In the genomic region with DNA sequence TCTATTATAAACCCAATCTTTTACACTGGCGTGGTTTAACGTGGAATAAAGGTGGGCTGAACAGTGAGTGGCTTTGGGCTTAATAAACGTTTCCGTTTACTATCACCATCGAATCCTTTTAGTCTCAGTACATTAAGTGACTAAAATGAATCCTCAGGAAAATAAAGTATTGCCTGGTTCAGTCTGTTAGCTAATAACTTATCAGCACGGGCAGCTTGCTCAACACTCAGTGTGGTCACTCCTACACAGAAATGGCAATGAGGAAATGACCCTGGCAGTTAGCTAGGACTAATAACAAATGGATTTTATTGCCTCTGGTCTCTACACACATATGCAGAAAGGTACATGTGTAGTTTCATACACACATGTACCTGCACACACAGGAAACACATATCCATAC, we compare ENCODE assay signal across 13 mouse cellular contexts. TPM values are rescaled to one million over a fixed set of nuclear protein-coding genes. Genes with fewer than 3 reads are reported as not detected.
DNase-seq lines count a peak whose midpoint lies in the region; ATAC-seq and TF ChIP-seq lines count a peak whose summit lies in the region.
"Had no signal": no experiment of that assay in that cellular context is flagged by ENCODE, and none has a peak within 500 bp of the region (broad histone marks: within the 10 kb centered on the region; RNA-seq: fewer than 3 reads in every experiment).

No protein-coding gene starts in this region.

- no peak for TF ChIP-seq CTCF in lung, adult 2 months (IDR thresholded peaks at IDR 0.05; ENCODE audit: insufficient read depth, low read length)

- peaks cover 5% of the 10 kb centered on the region; the same call in 1 of the 2 replicates for H3K4me1 ChIP-seq in lung, adult 2 months (ENCODE audit: control insufficient read depth, insufficient read depth, low read length)
- H3K4me1 ChIP-seq in liver, embryonic 11.5 days (replicated peaks; ENCODE audit: control insufficient read depth, insufficient read depth, low read length): peaks cover 28% of the 10 kb centered on the region
- H3K4me1 ChIP-seq in forebrain, embryonic 13.5 days: peaks cover 19% of the 10 kb centered on the region
- H3K4me1 ChIP-seq in hindbrain, embryonic 10.5 days (replicated peaks): peaks cover 22% of the 10 kb centered on the region

- H3K36me3 ChIP-seq in liver, embryonic 11.5 days (ENCODE audit: control insufficient read depth, insufficient read depth, low read length): peaks cover 10% of the 10 kb centered on the region; the same call in 1 of the 2 replicates
- H3K36me3 ChIP-seq in forebrain, embryonic 13.5 days (ENCODE audit: poor library complexity, severe bottlenecking): peaks cover 18% of the 10 kb centered on the region
- H3K36me3 ChIP-seq in hindbrain, embryonic 10.5 days: peaks cover 23% of the 10 kb centered on the region

- H3K9me3 ChIP-seq in liver, embryonic 11.5 days (ENCODE audit: control insufficient read depth, low read length): no peaks in the 10 kb centered on the region
- no peaks in the 10 kb centered on the region for H3K9me3 ChIP-seq in forebrain, embryonic 13.5 days (replicated peaks)
- H3K9me3 ChIP-seq in hindbrain, embryonic 10.5 days: no peaks in the 10 kb centered on the region
- H3K9me3 ChIP-seq: embryonic facial prominence, embryonic 13.5 days; hindbrain, embryonic 15.5 days; lung, embryonic 15.5 days had no signal

- 64% methylated on average over 6 of the region's 6 CpGs for WGBS in lung, adult 2 months
- 51% methylated on average over 6 of the region's 6 CpGs for WGBS in liver, embryonic 11.5 days
- 88% methylated on average over 6 of the region's 6 CpGs for WGBS in forebrain, embryonic 13.5 days
- 93% methylated on average over 6 of the region's 6 CpGs for WGBS in hindbrain, embryonic 10.5 days

- peak overlapping the region; percentile 58 for H3K9ac ChIP-seq in liver, embryonic 11.5 days (ENCODE audit: low read depth, low read length)
- H3K9ac ChIP-seq in forebrain, embryonic 13.5 days: no peak overlapping the region
- H3K9ac ChIP-seq: embryonic facial prominence, embryonic 13.5 days; hindbrain, embryonic 15.5 days; lung, embryonic 15.5 days had no signal

- TF ChIP-seq POLR2A in lung, adult 2 months (IDR thresholded peaks at IDR 0.05; ENCODE audit: borderline replicate concordance, extremely low read depth, low read depth, low read length): no peak

- H3K4me3 ChIP-seq in lung, adult 2 months (replicated peaks; ENCODE audit: extremely low read depth, low read depth, low read length): no peak overlapping the region
- H3K4me3 ChIP-seq in liver, embryonic 11.5 days (ENCODE audit: low read depth, low read length): peak overlapping the region; percentile 85
- no peak overlapping the region for H3K4me3 ChIP-seq in forebrain, embryonic 13.5 days
- no peak overlapping the region for H3K4me3 ChIP-seq in hindbrain, embryonic 10.5 days
- H3K4me3 ChIP-seq: embryonic facial prominence, embryonic 13.5 days; hindbrain, embryonic 15.5 days; lung, embryonic 15.5 days had no signal

- H3K4me2 ChIP-seq in liver, embryonic 11.5 days: peak overlapping the region; percentile 81
- no peak overlapping the region for H3K4me2 ChIP-seq in forebrain, embryonic 13.5 days
- H3K4me2 ChIP-seq: embryonic facial prominence, embryonic 13.5 days; hindbrain, embryonic 15.5 days; lung, embryonic 15.5 days had no signal

- H3K27ac ChIP-seq in liver, embryonic 11.5 days (ENCODE audit: low read depth, low read length): peak overlapping the region; percentile 93
- no peak overlapping the region for H3K27ac ChIP-seq in forebrain, embryonic 13.5 days
- H3K27ac ChIP-seq in hindbrain, embryonic 10.5 days: no peak overlapping the region
- H3K27ac ChIP-seq: embryonic facial prominence, embryonic 13.5 days; hindbrain, embryonic 15.5 days; kidney, postnatal 0 days; lung, embryonic 15.5 days had no signal

- 0 out of 2 replicates have a peak, but pooled peaks have one; percentile 24 for ATAC-seq in liver, embryonic 11.5 days (replicated peaks; ENCODE audit: low FRiP score)
- ATAC-seq in forebrain, embryonic 13.5 days: no peak

- peak; percentile 38 for DNase-seq in lung, postnatal 25 days (ENCODE audit: low spot score)
- DNase-seq in lung, adult 2 months: no peak
- DNase-seq in c-Kit-positive CD71-negative TER-119-negative erythroid progenitor cells, embryonic 14.5 days (ENCODE audit: low read depth): peak; percentile 34
- no peak for DNase-seq in liver, embryonic 11.5 days (ENCODE audit: low spot score)
- DNase-seq in B cell, adult 2 months: no peak
- no peak for DNase-seq in hindbrain, embryonic 10.5 days (ENCODE audit: low spot score)
- DNase-seq: cerebellum, adult 8-10 months had no signal

- no peaks in the 10 kb centered on the region for H3K27me3 ChIP-seq in liver, embryonic 11.5 days (replicated peaks; ENCODE audit: control insufficient read depth, insufficient read depth, low read length)
- no peaks in the 10 kb centered on the region for H3K27me3 ChIP-seq in forebrain, embryonic 13.5 days
- H3K27me3 ChIP-seq in hindbrain, embryonic 10.5 days (ENCODE audit: insufficient read depth, poor library complexity, severe bottlenecking): peaks cover 4% of the 10 kb centered on the region; the same call in 1 of the 2 replicates
- H3K27me3 ChIP-seq: embryonic facial prominence, embryonic 13.5 days; hindbrain, embryonic 15.5 days; lung, embryonic 15.5 days had no signal

RNA-seq across cellular contexts. Expression of a gene that starts 3.9 kb away (rescaled TPM):
- 67.7 and 79.3 TPM in 2 replicates for polyA plus RNA-seq in lung, adult 2 months (2012; rRNA removed)
- polyA plus RNA-seq in liver, embryonic 11.5 days (2014; fragmentation: Nextera tagmentation; extraction: Ambion mirVana): 56.1 and 56.6 TPM in 2 replicates
- 32.4 and 36.3 TPM in 2 replicates for polyA plus RNA-seq in forebrain, embryonic 13.5 days (2015; fragmentation: Nextera tagmentation; extraction: Ambion mirVana)
- polyA plus RNA-seq in hindbrain, embryonic 10.5 days (2016; fragmentation: Nextera tagmentation; extraction: Ambion mirVana): 25.0 and 27.8 TPM in 2 replicates

RNA-seq across cellular contexts. Expression of a gene that starts 4.0 kb away (rescaled TPM):
- polyA plus RNA-seq in lung, adult 2 months (2012; rRNA removed): 21.1 and 23.7 TPM in 2 replicates
- polyA plus RNA-seq in liver, embryonic 11.5 days (2014; fragmentation: Nextera tagmentation; extraction: Ambion mirVana): 15.9 and 16.7 TPM in 2 replicates
- polyA plus RNA-seq in forebrain, embryonic 13.5 days (2015; fragmentation: Nextera tagmentation; extraction: Ambion mirVana): 34.3 and 34.6 TPM in 2 replicates
- 37.7 and 39.1 TPM in 2 replicates for polyA plus RNA-seq in hindbrain, embryonic 10.5 days (2016; fragmentation: Nextera tagmentation; extraction: Ambion mirVana)

RNA-seq across cellular contexts. Expression of a gene that starts 53.2 kb away (rescaled TPM):
- not detected in 2 replicates for polyA plus RNA-seq in lung, adult 2 months (2012; rRNA removed)
- not detected in 2 replicates for polyA plus RNA-seq in liver, embryonic 11.5 days (2014; fragmentation: Nextera tagmentation; extraction: Ambion mirVana)
- polyA plus RNA-seq in forebrain, embryonic 13.5 days (2015; fragmentation: Nextera tagmentation; extraction: Ambion mirVana): not detected in 2 replicates
- 0.21 TPM in 1 of 2 replicates, not detected in the other for polyA plus RNA-seq in hindbrain, embryonic 10.5 days (2016; fragmentation: Nextera tagmentation; extraction: Ambion mirVana)
- polyA plus RNA-seq: heart, embryonic 14.5 days; hindbrain, embryonic 15.5 days had no signal

Comparison
In these comparisons a context has a peak if more than half of its experiments do, and no peak if none do; other contexts are left out.
1. DNase-seq: peak in lung, postnatal 25 days (single experiment) and c-Kit-positive CD71-negative TER-119-negative erythroid progenitor cells, embryonic 14.5 days (single experiment); none in lung, adult 2 months (single experiment), liver, embryonic 11.5 days (single experiment), B cell, adult 2 months (0 of 2) and hindbrain, embryonic 10.5 days (single experiment).